Mouse (Mus musculus): ENCODE results near the gene Ccnyl1. TPM values are rescaled to one million over a fixed set of nuclear protein-coding genes. Genes with fewer than 3 reads are reported as not detected.
"Not testable (repeated sequence)": the region's sequence is repeated elsewhere in the genome, so short reads cannot be mapped to it uniquely, and the experiment has no call there.

Ccnyl1 gene
- 10 to 100 TPM; 14.4 to 19.5 TPM for total RNA-seq (2021)

DNA sequence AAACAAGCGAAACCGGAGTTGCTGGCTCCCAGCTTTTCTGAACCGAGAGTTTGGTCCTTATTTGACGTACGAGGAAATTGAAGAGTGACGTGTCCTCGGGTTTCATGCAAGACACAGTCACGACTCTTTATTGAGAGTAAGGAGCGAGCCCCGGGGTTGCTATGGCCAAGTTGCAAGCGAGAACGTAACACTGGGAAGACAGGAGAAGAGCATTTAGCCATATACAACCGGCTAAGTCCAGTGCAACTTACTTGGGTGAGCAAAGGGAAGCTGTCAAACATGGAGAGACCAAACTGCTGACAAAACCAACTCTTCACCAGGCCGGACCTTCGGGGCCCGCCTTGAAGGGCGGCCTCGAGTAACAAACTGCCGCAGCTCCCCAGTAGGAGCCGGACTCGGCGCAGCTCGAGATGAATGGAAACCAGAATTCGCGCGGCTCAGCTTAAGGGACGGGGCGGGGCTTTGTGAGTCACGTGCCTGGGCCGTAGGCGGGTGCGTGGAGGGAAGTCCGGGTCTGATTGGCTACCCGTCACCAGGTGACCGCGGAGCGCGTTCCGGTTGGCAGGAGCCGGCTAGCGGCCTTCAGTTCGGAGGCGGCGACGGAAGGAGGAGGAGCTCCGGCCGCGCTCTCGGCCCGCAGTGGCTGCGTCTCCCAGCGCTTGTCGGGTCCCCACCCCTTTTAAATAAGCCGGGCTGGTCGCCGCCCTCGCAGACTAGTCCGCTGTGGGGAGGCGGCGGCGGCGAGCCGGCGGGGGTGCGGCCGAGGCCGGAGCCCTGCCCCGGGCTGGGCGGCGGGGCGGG is at the start of gene Ccnyl1:
TSS of gene Ccnyl1 (plus strand) at position 243 of the 801 bp plus-strand sequence.
- peak; percentile 92 to 95 for DNase-seq (ENCODE audit: extremely low spot score in 1 of 2, low spot score in 1 of 2)

DNA sequence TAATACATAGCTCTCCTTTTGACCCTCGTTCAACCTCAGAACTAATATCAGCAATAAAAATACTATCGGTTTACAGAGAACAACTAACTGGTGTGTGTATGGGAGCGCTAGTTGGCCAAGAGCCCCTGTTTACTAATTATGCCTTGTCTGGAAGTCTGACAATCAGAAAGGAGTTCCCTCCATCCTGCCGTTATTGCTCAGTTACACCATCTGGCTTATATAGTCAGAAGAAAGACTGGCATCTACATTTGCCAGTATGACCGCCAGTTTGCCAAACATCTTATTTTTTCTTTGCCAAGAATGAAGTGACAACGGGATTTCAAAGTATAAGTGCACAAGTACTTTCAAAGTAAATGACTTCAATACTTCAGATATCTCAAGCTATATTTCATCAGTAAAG is 49.2 kb upstream of the Ccnyl1 start:
- no peak for DNase-seq (ENCODE audit: extremely low spot score in 1 of 2, low spot score in 1 of 2)

DNA sequence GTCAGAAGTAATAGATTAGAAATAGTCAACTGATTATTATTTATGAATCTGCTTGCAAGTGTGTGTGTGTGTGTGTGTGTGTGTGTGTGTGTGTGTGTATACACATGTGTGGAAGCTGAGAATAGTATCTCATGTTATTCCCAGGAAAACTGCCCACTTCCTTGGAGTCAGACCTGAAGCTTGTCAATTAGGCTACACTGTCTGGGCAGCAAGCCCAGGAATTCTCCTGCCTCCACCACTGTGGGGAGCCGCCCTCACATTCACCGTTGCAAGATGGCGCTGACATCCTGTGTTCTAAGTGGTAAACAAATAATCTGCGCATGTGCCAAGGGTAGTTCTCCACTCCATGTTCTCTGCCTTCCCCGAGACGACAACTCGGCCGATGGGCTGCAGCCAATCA is 47.7 kb upstream of the Ccnyl1 start:
- DNase-seq (ENCODE audit: extremely low spot score in 1 of 2, low spot score in 1 of 2) = not testable (repeated sequence)

DNA sequence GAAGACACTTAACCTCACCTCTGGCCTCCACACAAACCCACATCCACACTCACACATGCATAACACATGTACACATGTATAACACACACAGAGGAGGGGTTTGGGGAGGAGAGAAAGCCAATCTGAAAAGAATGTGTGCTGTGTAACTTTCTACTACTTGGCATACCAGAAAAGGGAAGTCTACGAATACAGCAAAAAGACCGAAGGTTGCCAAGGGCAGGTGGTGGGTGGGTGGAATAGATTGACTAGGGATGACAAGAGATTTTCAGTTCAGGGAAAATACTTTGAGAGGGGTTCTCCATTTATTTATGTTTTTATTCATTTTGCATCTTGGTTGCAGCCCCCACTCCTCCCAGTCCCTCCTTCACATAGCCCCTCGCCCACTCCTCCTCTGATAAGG is 45.7 kb upstream of the Ccnyl1 start:
- DNase-seq (ENCODE audit: extremely low spot score in 1 of 2, low spot score in 1 of 2) = no peak

DNA sequence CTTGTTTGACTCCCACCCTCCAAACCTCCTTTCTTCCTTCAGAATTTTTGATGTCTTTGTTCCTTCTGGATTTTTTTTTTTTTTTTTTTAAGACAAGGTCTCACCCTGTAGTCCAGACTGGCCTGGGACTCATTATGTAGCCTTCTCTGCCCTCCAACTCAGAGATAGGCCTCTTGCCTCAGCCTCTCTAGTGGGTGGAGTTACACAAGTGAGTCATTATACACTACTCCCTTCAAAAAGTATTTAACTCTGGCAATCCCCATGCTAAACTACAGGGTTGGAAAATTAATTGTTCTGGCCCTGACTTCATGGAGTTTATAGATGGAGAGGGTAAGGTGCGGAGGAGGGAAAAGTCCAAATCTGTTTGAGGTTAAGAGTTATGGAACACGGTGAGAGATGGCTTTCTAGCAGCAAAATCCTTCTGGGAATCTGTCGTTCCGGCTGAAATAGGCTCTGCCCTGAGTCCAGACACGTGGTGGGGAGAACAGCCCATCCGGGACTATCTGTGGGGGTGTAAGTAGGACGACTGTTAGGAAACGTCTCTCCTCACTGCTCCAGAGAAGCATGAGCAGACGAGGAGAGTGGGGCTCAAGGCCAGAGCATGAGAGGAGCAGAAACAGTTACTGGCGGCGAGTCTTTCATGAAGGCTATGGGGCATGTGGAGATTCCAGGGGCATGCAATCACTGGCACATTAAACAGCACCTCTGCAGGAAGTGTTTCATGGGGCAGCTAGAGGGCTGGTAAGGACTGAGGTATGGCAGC is 40.7 kb upstream of the Ccnyl1 start:
- no peak for DNase-seq (ENCODE audit: extremely low spot score in 1 of 2, low spot score in 1 of 2)

DNA sequence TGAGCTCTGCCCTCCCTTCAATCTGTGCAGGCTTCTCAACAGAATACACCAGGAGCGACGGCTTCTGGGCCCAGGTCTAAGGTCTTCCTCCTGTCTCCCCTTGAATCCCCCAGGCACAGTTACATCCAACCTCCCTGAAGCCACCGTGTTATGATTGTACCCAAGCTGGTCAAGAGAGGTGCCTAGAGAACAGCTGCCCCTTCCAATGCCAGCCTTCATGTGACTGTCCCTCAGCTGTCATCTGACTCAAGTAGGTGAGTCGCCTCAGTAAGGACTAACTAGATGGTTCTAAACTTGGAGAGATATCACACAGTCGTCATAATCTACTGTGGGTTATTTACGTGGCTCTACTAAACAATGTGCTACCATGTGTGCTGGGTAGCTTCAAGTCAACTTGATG is 36.6 kb upstream of the Ccnyl1 start:
- no peak for DNase-seq (ENCODE audit: extremely low spot score in 1 of 2, low spot score in 1 of 2)

DNA sequence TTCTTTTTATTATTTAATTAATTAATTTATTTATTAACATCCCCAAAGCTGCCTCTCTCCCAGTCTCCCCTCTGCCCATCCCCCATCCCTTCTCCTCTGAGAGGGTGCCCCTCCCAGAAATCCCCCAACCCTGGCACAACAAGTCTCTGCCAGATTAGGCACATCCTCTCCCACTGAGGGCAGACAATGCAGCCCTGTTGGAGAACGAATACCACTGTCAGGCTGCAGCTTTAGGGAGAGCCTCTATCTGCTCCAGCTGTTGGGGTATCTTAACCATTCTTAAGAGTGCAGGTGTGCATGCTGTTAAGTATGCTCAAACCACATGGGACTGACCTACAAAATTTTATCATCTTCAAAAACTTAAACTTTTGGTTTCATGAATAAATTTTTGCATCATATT is 34.8 kb upstream of the Ccnyl1 start:
- no peak for DNase-seq (ENCODE audit: extremely low spot score in 1 of 2, low spot score in 1 of 2)

DNA sequence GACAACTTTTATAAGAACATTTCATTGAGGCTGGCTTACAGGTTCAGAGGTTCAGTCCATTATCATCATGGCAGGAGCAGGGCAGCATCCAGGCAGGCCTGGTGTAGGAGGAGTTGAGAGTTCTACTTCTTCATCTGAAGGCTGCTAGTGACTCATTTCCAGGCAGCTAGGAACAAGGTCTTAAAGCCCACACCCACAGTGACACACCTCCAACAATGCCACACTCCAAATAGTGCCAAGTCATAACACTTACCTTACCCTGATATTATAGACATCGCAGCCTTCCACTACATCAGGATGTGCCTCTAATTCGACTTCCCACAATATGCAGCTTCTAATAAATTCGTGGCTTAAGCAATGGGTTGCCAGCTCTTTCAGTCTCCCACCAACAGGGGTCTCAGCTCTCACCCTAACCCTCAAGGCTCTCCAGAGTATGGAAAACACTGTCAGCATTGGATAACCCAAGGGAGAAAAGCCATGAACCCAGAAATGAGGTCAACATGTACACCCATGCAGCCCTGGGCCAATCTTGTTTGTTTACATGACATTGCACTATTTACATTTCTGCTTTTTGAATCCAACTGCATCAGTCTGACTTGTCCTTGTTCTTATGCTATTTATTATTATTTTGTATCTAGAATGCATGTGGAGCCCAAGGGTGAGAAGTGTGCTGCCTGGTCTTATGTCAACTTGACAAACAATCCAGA is 33.7 kb upstream of the Ccnyl1 start:
- no peak for DNase-seq (ENCODE audit: extremely low spot score in 1 of 2, low spot score in 1 of 2)

DNA sequence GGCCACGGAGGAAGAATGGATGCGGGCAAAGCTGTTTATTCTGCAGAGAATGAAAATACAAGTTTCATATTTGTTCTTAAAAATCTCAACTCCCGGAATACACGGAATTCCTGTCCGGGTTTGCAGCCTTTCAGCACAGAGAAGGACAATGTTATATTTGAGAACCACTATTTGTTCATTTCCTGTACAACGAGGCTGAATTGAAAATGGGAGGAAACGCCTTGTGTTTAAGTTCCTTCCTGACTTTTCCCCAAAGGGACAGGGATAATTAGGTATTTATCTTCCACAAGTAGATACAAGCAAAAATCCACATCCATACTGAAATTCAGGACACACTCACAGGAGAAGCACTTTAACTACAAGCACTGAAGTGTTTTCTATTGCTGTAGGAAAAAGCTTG is 31.4 kb upstream of the Ccnyl1 start:
- DNase-seq (ENCODE audit: extremely low spot score in 1 of 2, low spot score in 1 of 2) = no peak

DNA sequence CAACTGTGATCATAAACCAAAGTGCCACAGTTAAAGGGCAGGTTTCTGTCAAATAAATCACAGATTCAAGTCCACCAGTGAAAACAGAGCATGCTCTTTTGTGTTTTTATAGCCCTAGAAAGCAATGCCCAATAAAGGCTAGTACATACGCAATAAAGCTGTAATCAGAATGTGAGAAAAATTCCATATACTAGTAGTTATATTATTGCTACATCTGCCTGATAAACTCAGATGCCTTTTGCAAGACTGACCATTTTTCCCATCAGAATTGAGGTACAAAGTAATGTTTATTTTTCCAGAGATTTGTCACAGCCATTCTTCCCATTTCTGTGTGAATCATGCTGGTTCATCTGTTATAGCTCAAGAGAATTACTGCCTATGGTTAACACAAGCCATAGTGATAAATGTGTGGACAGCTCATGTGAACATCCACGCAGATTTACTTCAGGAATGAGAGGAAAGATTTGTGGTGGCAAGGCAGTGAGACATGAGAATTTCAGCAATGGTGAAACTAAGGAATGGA is 23.1 kb upstream of the Ccnyl1 start:
- no peak for DNase-seq (ENCODE audit: extremely low spot score in 1 of 2, low spot score in 1 of 2)

DNA sequence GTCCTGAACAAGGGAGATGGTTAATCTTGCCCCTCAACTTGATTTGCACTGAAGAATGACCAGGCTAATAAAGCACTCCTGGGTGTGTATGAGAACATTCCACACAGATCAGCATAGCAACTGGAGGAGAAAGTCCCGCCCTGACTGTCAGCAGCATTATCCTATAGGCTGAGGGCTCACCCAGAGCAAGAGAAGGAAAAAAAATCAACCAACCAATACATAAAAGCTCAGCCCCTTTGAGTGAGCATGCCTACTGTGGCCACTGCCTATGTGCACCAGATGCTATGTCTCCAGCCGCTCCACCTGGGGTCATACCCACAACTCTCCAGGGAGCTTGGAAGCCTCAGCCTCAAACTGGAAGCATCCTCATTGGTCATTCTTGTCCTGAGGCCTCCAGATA is 20.8 kb upstream of the Ccnyl1 start:
- no peak for DNase-seq (ENCODE audit: extremely low spot score in 1 of 2, low spot score in 1 of 2)

DNA sequence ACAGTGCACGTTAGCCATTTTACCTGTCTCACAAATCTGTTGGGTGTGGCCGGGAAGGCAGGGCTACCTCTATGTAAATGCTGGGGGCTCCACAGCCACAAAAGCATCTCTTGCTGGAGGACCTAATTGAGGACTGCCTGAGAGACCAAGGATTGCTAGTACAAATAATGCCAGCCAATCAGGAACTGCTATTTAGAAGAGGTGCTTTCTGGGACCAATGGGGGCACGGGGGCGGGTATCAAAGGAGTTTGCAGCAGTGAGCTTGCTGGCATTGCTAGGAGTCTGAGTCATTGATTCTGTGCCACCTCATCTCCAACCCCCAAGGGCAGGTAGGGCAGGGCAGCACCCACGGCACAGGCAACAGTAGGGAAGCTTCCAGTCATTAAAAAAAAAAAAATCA is 16.3 kb upstream of the Ccnyl1 start:
- DNase-seq (ENCODE audit: extremely low spot score in 1 of 2, low spot score in 1 of 2) = no peak

DNA sequence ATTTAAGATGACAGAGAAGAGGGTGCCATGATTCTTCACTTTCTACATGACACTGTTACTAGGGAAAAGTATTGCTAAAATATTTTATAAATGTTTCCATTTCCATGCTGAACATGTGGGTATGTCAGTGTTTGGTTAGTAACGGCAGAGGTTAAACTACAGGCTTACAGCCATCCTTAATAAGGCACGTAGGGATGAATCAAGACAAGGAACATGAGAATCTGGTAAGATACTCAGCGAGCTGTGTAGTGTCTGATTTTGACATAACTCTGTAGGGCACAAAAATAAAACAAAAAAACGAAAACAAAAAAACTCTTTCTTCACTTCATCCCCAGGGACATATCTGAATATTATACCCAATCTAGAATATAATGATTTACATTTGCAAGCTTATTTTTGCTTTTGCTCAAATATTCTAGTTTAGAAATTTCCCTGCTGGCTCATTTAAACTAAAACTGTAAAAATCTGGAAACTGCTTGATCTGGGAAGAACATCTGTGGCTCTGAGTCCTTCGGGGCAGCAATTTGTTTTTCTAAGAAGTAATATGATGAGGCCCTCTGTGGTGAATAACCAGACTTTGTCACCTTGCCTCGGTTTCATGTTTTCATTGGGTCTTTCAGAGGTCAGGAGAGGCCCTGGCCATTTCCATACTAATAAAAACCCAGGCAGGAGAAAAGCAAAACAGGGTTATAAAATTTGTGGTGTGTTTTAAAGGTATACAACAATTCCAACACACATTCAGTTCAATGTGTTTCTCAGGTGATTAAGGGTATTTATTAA is 14.0 kb upstream of the Ccnyl1 start:
- DNase-seq (ENCODE audit: extremely low spot score in 1 of 2, low spot score in 1 of 2) = no peak

DNA sequence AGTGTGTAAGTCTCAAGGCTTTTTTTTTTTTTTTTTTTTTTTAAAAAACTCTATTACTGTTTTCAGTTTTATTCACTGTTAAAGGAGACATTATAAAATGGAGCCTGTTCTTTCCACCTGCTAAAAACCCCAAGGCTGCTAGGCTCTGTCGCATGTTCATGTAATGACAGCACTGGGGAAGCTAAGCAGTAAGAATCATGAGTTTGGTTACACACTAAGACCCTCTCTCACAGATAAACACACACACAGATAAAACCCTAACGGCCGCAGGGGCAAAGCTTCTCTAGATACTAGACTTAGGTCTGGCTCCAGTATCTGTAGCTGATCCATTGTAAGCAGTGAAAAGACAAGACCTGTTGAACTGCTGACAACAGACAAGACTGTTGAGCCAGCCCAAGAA is 8.8 kb upstream of the Ccnyl1 start:
- DNase-seq (ENCODE audit: extremely low spot score in 1 of 2, low spot score in 1 of 2) = no peak

DNA sequence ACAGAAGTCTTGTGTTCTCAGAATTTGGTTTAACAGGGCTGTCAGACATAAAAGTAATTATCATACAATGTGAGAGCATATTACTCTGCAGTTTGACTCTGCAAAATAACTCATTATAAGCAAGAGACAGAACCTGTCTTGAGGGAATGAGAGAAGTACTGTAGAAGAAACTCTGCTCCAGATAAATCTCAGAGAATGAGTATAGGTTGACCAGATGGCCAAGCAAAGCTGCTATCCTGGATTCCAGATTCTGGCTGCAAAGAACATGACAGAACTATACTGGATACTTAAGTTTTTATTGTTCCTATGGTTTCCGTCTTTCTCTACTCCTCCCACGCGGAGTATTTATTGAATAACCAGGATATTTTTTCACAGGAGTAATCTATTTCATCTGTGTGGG is 7.2 kb upstream of the Ccnyl1 start:
- no peak for DNase-seq (ENCODE audit: extremely low spot score in 1 of 2, low spot score in 1 of 2)

DNA sequence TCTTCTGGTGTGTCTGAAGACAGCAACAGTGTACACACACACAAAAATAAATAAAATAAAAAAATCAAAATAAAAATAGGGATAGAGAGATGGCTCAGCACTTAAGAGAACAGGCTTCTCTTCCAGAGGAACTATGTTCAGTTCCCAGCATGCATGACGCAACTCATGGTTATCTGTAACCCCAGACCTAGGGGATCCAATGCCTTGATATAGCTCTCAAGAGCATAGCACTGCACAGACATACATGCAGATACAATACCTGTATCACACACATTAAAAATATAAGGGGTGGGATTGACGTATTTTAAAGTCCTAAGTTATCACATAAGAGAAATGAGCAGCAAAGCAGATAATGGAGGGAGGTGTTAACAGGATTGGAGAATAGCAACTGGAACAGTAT is 5.8 kb upstream of the Ccnyl1 start:
- no peak for DNase-seq (ENCODE audit: extremely low spot score in 1 of 2, low spot score in 1 of 2)

DNA sequence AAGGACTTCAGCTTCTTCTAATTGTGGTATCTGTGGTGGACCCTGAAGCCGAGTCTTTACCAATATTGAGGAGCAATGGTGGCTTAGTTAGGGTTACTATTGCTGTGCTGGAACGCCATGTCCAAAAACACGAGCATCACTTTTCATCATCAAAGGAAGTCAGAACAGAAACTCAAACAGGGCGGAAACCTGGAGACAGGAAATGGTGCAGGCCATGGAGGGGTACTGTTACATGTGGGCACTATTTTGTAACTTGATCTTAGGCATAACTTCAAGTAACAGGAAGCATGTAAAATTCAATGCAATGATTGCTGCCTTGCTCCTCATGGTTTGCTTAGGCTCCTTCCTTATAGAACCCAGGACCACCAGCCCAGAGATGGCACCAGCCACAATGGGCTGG is 2.2 kb upstream of the Ccnyl1 start:
- DNase-seq (ENCODE audit: extremely low spot score in 1 of 2, low spot score in 1 of 2) = no peak

DNA sequence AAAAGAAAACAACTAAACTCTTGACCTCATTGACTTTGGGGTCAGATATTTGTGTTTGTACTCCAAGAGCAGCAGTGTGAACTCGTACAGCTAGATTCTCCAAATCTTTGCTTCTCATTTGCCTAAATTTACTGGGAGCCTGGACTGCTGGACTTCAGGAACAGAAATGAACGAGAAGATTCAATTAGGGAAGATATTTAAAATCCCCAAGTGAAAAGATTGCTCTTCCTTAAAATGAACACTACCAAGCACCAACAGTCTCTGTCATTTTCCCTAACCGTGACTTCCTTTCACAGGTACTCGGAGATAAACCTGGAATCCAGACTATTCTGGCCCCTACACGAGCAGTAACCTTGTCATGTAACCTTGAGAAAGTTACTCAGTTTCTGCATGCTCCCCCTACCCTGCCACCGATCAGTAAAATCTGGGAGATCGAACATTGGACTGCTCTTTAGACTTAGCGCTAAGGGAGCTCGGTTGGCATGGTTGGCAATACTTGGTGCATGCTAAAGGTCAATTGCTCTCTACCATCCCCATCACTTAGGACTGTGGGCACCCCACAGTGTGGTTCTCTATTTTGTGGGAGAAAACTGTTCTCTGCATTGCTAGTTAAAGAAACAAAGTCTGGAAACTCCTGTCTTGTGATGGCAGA is 568 bp upstream of the Ccnyl1 start:
- no peak for DNase-seq (ENCODE audit: extremely low spot score in 1 of 2, low spot score in 1 of 2)

DNA sequence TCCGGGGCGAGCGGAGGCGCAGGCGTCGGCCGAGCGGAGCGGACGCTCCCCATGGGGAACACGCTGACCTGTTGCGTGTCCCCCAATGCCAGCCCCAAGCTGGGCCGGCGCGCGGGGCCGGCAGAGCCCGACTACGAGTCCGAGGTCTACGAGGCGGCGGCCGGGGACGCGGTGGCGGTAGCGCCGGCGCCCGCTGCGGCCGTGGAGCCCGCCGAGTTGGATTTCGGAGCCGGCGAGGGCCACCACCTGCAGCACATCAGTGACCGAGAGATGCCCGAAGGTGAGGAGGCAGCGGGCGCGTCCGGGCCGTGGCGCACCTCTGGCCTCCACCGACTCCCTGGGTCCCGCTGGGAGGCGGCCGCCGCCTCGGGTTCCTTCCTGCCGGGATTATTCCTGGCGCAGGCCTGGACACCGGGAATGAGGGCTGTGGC is 881 bp downstream of the Ccnyl1 start:
- DNase-seq (ENCODE audit: extremely low spot score in 1 of 2, low spot score in 1 of 2) = peak; percentile 24 to 34

DNA sequence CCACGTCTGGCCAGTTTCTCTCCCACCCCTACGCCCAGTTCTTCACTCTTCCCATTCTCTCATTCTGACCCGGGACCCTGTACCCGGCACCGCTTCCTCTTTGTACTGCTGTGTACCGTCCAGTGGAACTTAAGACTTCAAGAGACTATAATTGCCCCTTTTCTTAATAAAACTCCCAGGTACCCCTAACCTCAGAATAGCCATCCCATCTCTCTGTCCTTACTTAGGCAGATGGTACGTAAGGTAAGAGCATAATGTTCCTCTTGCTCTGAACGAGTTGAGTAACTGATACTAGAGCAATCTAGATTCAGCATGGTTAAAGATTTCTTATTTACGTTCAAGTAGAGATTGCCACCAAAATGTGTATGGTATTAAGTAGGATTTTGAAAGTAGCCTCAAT is 1.3 kb downstream of the Ccnyl1 start:
- no peak for DNase-seq (ENCODE audit: extremely low spot score in 1 of 2, low spot score in 1 of 2)
